In the genomic region with DNA sequence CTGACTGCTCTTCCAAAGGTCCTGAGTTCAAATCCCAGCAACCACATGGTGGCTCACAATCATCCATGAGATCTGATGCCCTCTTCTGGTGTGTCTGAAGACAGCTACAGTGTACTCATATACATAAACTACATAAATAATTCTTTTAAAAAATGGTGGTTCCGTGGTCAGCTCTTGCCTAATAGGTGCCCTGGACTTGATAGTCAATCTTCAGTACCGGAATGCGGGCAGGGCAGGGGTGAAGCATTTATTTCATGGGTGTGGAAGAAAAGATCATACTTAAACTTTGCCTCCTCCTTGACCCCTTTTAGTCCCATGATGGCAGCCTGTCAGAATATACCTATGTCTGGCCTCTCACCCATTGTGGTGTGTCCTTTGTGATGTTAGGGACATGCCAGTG, we compare ENCODE assay signal across 17 mouse cellular contexts. TPM values are rescaled to one million over a fixed set of nuclear protein-coding genes. Genes with fewer than 3 reads are reported as not detected.
DNase-seq lines count a peak whose midpoint lies in the region; TF ChIP-seq lines count a peak whose summit lies in the region.
"Had no signal": no experiment of that assay in that cellular context is flagged by ENCODE, and none has a peak within 500 bp of the region (broad histone marks: within the 10 kb centered on the region; RNA-seq: fewer than 3 reads in every experiment).

No protein-coding gene starts in this region.

- DNase-seq in layer of hippocampus, adult 2 months (ENCODE audit: low spot score in 2 of 2), result no peak
- no peak for DNase-seq in layer of hippocampus, adult 18-20 months (ENCODE audit: low spot score in 2 of 2)
- DNase-seq in 416B (ENCODE audit: low read depth) (peak; percentile 56), NIH3T3 (ENCODE audit: low read depth) (peak; percentile 56)
- DNase-seq in right cerebral cortex, postnatal 25 days, result no peak
- DNase-seq in heart, postnatal 4 days, result no peak
- DNase-seq: adrenal gland, adult 8-10 months; adrenal gland, postnatal 36 days; cerebellum, adult 11 months; cerebellum, adult 8-10 months; cerebellum, postnatal 14 days; gastrocnemius, postnatal 10 days had no signal

- TF ChIP-seq CTCF in layer of hippocampus, adult 2 months (conservative IDR thresholded peaks at IDR 0.05), result 0 out of 2 replicates have a peak, but pooled peaks have one; percentile 8

- H3K27ac ChIP-seq in layer of hippocampus, adult 2 months, result no peak overlapping the region
- H3K27ac ChIP-seq: embryonic facial prominence, embryonic 13.5 days; forebrain, embryonic 10.5 days; heart, embryonic 10.5 days; hindbrain, embryonic 10.5 days had no signal

- H3K4me3 ChIP-seq in layer of hippocampus, adult 2 months, result no peak overlapping the region
- H3K4me3 ChIP-seq: embryonic facial prominence, embryonic 13.5 days; erythroblast, embryonic 14.5 days; forebrain, embryonic 10.5 days; heart, embryonic 10.5 days; hindbrain, embryonic 10.5 days had no signal

RNA-seq across cellular contexts. Expression of a gene that starts 5.6 kb away (rescaled TPM):
- total RNA-seq in layer of hippocampus, adult 2 months (2021), result under 1 TPM; 0.10 to 0.20 TPM
- total RNA-seq in layer of hippocampus, adult 18-20 months (2021), result under 1 TPM in 1 of 2 experiments, not detected in 1; 0.10 TPM
- 1 to 10 TPM; 1.9 to 2.7 TPM for total RNA-seq in heart, postnatal 4 days (2021)

RNA-seq across cellular contexts. Expression of a gene that starts 12.0 kb away (rescaled TPM):
- total RNA-seq in layer of hippocampus, adult 2 months (2021), result 1,000 to 10,000 TPM; 2,074 to 2,160 TPM
- total RNA-seq in layer of hippocampus, adult 18-20 months (2021), result 1,000 to 10,000 TPM; 2,132 to 2,161 TPM
- 100 to 1,000 TPM; 309 to 310 TPM for total RNA-seq in heart, postnatal 4 days (2021)

RNA-seq across cellular contexts. Expression of a gene that starts 20.3 kb away (rescaled TPM):
- total RNA-seq in layer of hippocampus, adult 2 months (2021), result 1 to 10 TPM; 1.9 to 4.0 TPM
- 1 to 10 TPM; 2.6 to 2.8 TPM for total RNA-seq in layer of hippocampus, adult 18-20 months (2021)
- total RNA-seq in heart, postnatal 4 days (2021), result 1 to 10 TPM; 1.4 to 1.8 TPM

RNA-seq across cellular contexts. Expression of a gene that starts 32.6 kb away (rescaled TPM):
- total RNA-seq in layer of hippocampus, adult 2 months (2021), result 100 to 1,000 TPM; 348 to 373 TPM
- 100 to 1,000 TPM; 370 to 415 TPM for total RNA-seq in layer of hippocampus, adult 18-20 months (2021)
- total RNA-seq in heart, postnatal 4 days (2021), result 1 to 10 TPM; 6.3 to 7.3 TPM

RNA-seq across cellular contexts. Expression of a gene that starts 36.8 kb away (rescaled TPM):
- total RNA-seq in layer of hippocampus, adult 2 months (2021), result 100 to 1,000 TPM; 154 to 156 TPM
- 100 to 1,000 TPM; 173 to 175 TPM for total RNA-seq in layer of hippocampus, adult 18-20 months (2021)
- 10 to 100 TPM; 45.2 to 48.6 TPM for total RNA-seq in heart, postnatal 4 days (2021)

Comparison
In these comparisons a context has a peak if more than half of its experiments do, and no peak if none do; other contexts are left out.
1. DNase-seq: peak in 416B (single experiment) and NIH3T3 (single experiment); none in layer of hippocampus, adult 2 months (0 of 2), layer of hippocampus, adult 18-20 months (0 of 2), right cerebral cortex, postnatal 25 days (single experiment) and heart, postnatal 4 days (single experiment).
2. RNA of a gene that starts 12.0 kb away (total RNA-seq): 2,132 to 2,161 TPM in layer of hippocampus, adult 18-20 months and 2,074 to 2,160 TPM in layer of hippocampus, adult 2 months; 309 to 310 TPM in heart, postnatal 4 days; every median in the first group is over 4 times any median in the second.